ENCODE assay signal across 29 mouse cellular contexts in genomic region chr9:40282968-40283367, GRCm38 (mm10). TPM values are rescaled to one million over a fixed set of nuclear protein-coding genes. Genes with fewer than 3 reads are reported as not detected.
A peak's percentile ranks its signal among the peaks of the same experiment; 100 is the strongest.
DNase-seq lines count a peak whose midpoint lies in the region; ATAC-seq and TF ChIP-seq lines count a peak whose summit lies in the region.
"Had no signal": no experiment of that assay in that cellular context is flagged by ENCODE, and none has a peak within 500 bp of the region (broad histone marks: within the 10 kb centered on the region; RNA-seq: fewer than 3 reads in every experiment).

No protein-coding gene starts in this region.

- TF ChIP-seq POLR2A in limb, embryonic 14.5 days (IDR thresholded peaks at IDR 0.05; ENCODE audit: borderline replicate concordance, extremely low read depth, insufficient read depth, insufficient read length), result no peak

- intact Hi-C loops in heart, postnatal 25 days (cut with DNase I), result no loop called here

- 0 out of 2 replicates have a peak, but pooled peaks cover 2% of the 10 kb centered on the region for H3K4me1 ChIP-seq in limb, embryonic 14.5 days (ENCODE audit: control insufficient read depth, insufficient read depth, low read length)
- H3K4me1 ChIP-seq in limb, embryonic 10.5 days, result no peaks in the 10 kb centered on the region
- H3K4me1 ChIP-seq in embryonic facial prominence, embryonic 15.5 days, result no peaks in the 10 kb centered on the region
- H3K4me1 ChIP-seq: forebrain, embryonic 10.5 days; forebrain, embryonic 13.5 days; heart, embryonic 10.5 days; heart, embryonic 13.5 days; hindbrain, embryonic 12.5 days; hindbrain, embryonic 15.5 days had no signal

- H3K4me3 ChIP-seq in limb, embryonic 14.5 days (replicated peaks; ENCODE audit: low read length), result no peak overlapping the region
- H3K4me3 ChIP-seq in limb, embryonic 10.5 days, result no peak overlapping the region
- no peak overlapping the region for H3K4me3 ChIP-seq in embryonic facial prominence, embryonic 15.5 days (replicated peaks)
- H3K4me3 ChIP-seq: erythroblast, embryonic 14.5 days; forebrain, embryonic 10.5 days; forebrain, embryonic 13.5 days; heart, adult 2 months; heart, embryonic 10.5 days; heart, embryonic 13.5 days; hindbrain, embryonic 12.5 days; hindbrain, embryonic 15.5 days had no signal

- H3K4me2 ChIP-seq in limb, embryonic 14.5 days (replicated peaks; ENCODE audit: low read depth, low read length, severe bottlenecking), result no peak overlapping the region
- no peak overlapping the region for H3K4me2 ChIP-seq in embryonic facial prominence, embryonic 15.5 days (replicated peaks)
- H3K4me2 ChIP-seq: forebrain, embryonic 13.5 days; heart, embryonic 13.5 days; hindbrain, embryonic 12.5 days; hindbrain, embryonic 15.5 days had no signal

- H3K36me3 ChIP-seq in limb, embryonic 14.5 days (ENCODE audit: control insufficient read depth, insufficient read depth, low read length), result no peaks in the 10 kb centered on the region
- no peaks in the 10 kb centered on the region for H3K36me3 ChIP-seq in limb, embryonic 10.5 days
- H3K36me3 ChIP-seq in embryonic facial prominence, embryonic 15.5 days, result no peaks in the 10 kb centered on the region
- H3K36me3 ChIP-seq: forebrain, embryonic 10.5 days; heart, embryonic 10.5 days; heart, embryonic 13.5 days had no signal

- DNase-seq in heart, adult 11 months, result peak; percentile 67
- DNase-seq in heart, postnatal 25 days (ENCODE audit: low spot score), result no peak
- DNase-seq in limb, embryonic 14.5 days (ENCODE audit: low spot score), result peak; percentile 89
- no peak for DNase-seq in limb, embryonic 10.5 days (ENCODE audit: low spot score)
- DNase-seq in cerebellum, postnatal 14 days, result no peak
- DNase-seq: adrenal gland, adult 8-10 months; adrenal gland, postnatal 25 days; cerebellum, adult 18-20 months; cerebellum, adult 9-10 months; cerebellum, postnatal 25 days; embryo, embryonic 11 days; gastrocnemius, postnatal 25 days; heart, adult 2 months; heart, postnatal 14 days had no signal

- H3K9ac ChIP-seq in limb, embryonic 14.5 days (ENCODE audit: low read depth, low read length, severe bottlenecking), result no peak overlapping the region
- no peak overlapping the region for H3K9ac ChIP-seq in embryonic facial prominence, embryonic 15.5 days
- H3K9ac ChIP-seq: forebrain, embryonic 13.5 days; heart, embryonic 13.5 days; hindbrain, embryonic 12.5 days; hindbrain, embryonic 15.5 days had no signal

- no peaks in the 10 kb centered on the region for H3K27me3 ChIP-seq in limb, embryonic 14.5 days (ENCODE audit: control insufficient read depth, insufficient read depth, low read length)
- no peaks in the 10 kb centered on the region for H3K27me3 ChIP-seq in limb, embryonic 10.5 days (ENCODE audit: low read depth, poor library complexity, severe bottlenecking)
- no peaks in the 10 kb centered on the region for H3K27me3 ChIP-seq in embryonic facial prominence, embryonic 15.5 days
- H3K27me3 ChIP-seq: forebrain, embryonic 13.5 days; heart, embryonic 13.5 days; hindbrain, embryonic 12.5 days; hindbrain, embryonic 15.5 days had no signal

- WGBS in limb, embryonic 14.5 days, result 54% methylated on average over 7 of the region's 7 CpGs
- WGBS in limb, embryonic 10.5 days, result 88% methylated on average over 7 of the region's 7 CpGs
- whole genome bisulfite sequencing in embryonic facial prominence, embryonic 15.5 days, result 55% methylated on average over 7 of the region's 7 CpGs

- 0 out of 2 replicates have a peak, but pooled peaks have one; percentile 41 for ATAC-seq in limb, embryonic 14.5 days (ENCODE audit: low FRiP score, low read depth)
- no peak for ATAC-seq in embryonic facial prominence, embryonic 15.5 days (ENCODE audit: insufficient number of reproducible peaks, low FRiP score, low TSS enrichment, low read depth)
- no peak for ATAC-seq in megakaryocyte progenitor cell, adult 5-6 weeks (replicated peaks; ENCODE audit: poor library complexity)
- ATAC-seq: activated CD4-positive, CD25-positive, alpha-beta regulatory T cell, adult 4 months; CD4-positive, CD25-positive, alpha-beta regulatory T cell, adult 4 months; forebrain, embryonic 13.5 days; forebrain, embryonic 16.5 days; intestine, postnatal 0 days had no signal

- H3K9me3 ChIP-seq in limb, embryonic 14.5 days (ENCODE audit: control insufficient read depth, low read length), result no peaks in the 10 kb centered on the region
- no peaks in the 10 kb centered on the region for H3K9me3 ChIP-seq in limb, embryonic 10.5 days (replicated peaks)
- H3K9me3 ChIP-seq in embryonic facial prominence, embryonic 15.5 days (replicated peaks), result no peaks in the 10 kb centered on the region
- H3K9me3 ChIP-seq: forebrain, embryonic 10.5 days; forebrain, embryonic 13.5 days; heart, embryonic 10.5 days; heart, embryonic 13.5 days; hindbrain, embryonic 12.5 days; hindbrain, embryonic 15.5 days had no signal

- no peak overlapping the region for H3K27ac ChIP-seq in limb, embryonic 14.5 days (replicated peaks; ENCODE audit: low read depth, low read length)
- H3K27ac ChIP-seq in limb, embryonic 10.5 days, result no peak overlapping the region
- 0 out of 2 replicates have a peak overlapping the region, but pooled peaks have one; percentile 11 for H3K27ac ChIP-seq in embryonic facial prominence, embryonic 15.5 days (replicated peaks)
- H3K27ac ChIP-seq: forebrain, embryonic 10.5 days; forebrain, embryonic 13.5 days; heart, adult 2 months; heart, embryonic 10.5 days; heart, embryonic 13.5 days; hindbrain, embryonic 12.5 days; hindbrain, embryonic 15.5 days had no signal

RNA-seq across cellular contexts. Expression of gene Scn3b, which starts 14.0 kb away (rescaled TPM):
- total RNA-seq in heart, postnatal 25 days (2021), result under 1 TPM; 0.67 to 0.83 TPM
- polyA plus RNA-seq in limb, embryonic 14.5 days (2012; rRNA removed), result 11.6 and 14.6 TPM in 2 replicates
- 9.3 and 15.8 TPM in 2 replicates for polyA plus RNA-seq in limb, embryonic 14.5 days (2014; fragmentation: Nextera tagmentation; extraction: Ambion mirVana)
- 0.08 and 0.15 TPM in 2 replicates for polyA plus RNA-seq in limb, embryonic 10.5 days (2016; fragmentation: Nextera tagmentation; extraction: Ambion mirVana)
- polyA plus RNA-seq in embryonic facial prominence, embryonic 15.5 days (2015; fragmentation: Nextera tagmentation; extraction: Ambion mirVana), result 13.7 and 14.0 TPM in 2 replicates
- 0.17 TPM in 1 of 2 replicates, not detected in the other for total RNA-seq in megakaryocyte progenitor cell, adult 5-6 weeks (2015)
- total RNA-seq in megakaryocyte progenitor cell, adult 5-6 weeks (2017), result 0.10 TPM in 1 of 2 replicates, not detected in the other
- total RNA-seq: MEL had no signal
- polyA plus RNA-seq: activated CD4-positive, CD25-positive, alpha-beta regulatory T cell, adult 4 months; C2C12; erythroblast, embryonic 14.5 days had no signal

Comparison
In these comparisons a context has a peak if more than half of its experiments do, and no peak if none do; other contexts are left out.
1. DNase-seq: peak in heart, adult 11 months (single experiment) and limb, embryonic 14.5 days (single experiment); none in heart, postnatal 25 days (single experiment), limb, embryonic 10.5 days (single experiment) and cerebellum, postnatal 14 days (0 of 2).